Mouse (Mus musculus) erythroblast, embryonic 14.5 days (primary cell): Measurements from ENCODE around the gene Mllt1.

ENCODE experiments used
- GATA1 ChIP-seq: IDR thresholded peaks from 2 replicates; pipeline ENCODE4 v1.6.1; 2012; ENCODE audit warnings: low read length, inconsistent platforms, mixed read lengths
- TAL1 ChIP-seq: IDR thresholded peaks from 3 replicates; pipeline ENCODE4 v1.6.1; 2012; ENCODE audit warnings: low read length, inconsistent platforms, mixed read lengths

- TF ChIP-seq TAL1 (no peak), GATA1 (no peak)
Measured at GRCm38 (mm10) chr17:56861197-56861596, 74.0 kb downstream of the Mllt1 start.
